Mouse (Mus musculus): Measurements from ENCODE around the gene Arhgef33. TPM values are rescaled to one million over a fixed set of nuclear protein-coding genes. Genes with fewer than 3 reads are reported as not detected.

The Arhgef33 gene
- total RNA-seq, 1 experiment: 0.98 TPM

DNA sequence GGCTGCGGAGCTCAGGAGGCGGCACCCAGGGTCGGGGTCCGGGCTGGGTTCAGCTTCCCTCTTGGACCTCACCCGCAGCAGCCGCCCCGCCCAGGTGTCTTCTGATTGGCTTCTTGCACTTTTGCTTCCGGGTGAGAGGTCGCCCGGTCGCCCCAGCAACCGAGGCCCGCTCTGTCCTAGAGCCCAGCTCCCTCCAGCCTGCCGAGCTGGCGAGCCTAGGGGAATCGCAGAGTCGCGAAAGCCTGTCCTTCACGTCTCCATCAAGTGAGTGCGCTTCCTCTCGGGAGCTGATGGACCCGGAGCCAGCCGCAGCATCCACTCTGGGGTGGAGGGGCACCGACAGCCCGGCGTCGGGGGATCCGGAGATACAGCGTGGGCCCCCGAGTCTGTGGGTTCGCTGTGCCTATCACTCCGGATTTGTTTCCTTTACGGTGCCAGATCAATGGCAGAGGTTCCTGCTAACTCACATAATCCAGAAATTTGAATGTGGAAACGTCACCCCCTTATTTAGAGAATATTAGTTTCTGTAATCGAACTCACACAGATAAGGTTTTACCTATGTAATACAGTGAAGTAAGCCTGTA lies 17.0 kb upstream of the Arhgef33 start, which contains the start of the genes Morn2 and Dhx57:
Gene Morn2 (plus strand): TSS at position 130 of the 584 bp plus-strand sequence.
Gene Dhx57 (minus strand): TSS at position 403 of the 584 bp plus-strand sequence.
- H3K4me1 ChIP-seq (ENCODE audit: control insufficient read depth in 2 of 2, insufficient read depth in 2 of 2, low read length in 2 of 2, poor library complexity in 1 of 2): no peaks in the 10 kb centered on the region
- H3K36me3 ChIP-seq (ENCODE audit: control insufficient read depth, insufficient read depth, low read length, poor library complexity, severe bottlenecking): no peaks in the 10 kb centered on the region
- peak within 1 kb of the TSS; percentile 82 for H3K9ac ChIP-seq (ENCODE audit: insufficient read depth, low read depth, low read length, poor library complexity, severe bottlenecking)
- 0 out of 2 replicates have a peak within 1 kb of the TSS, but pooled peaks have one; percentile 3 for H3K27ac ChIP-seq (ENCODE audit: insufficient read depth, low read depth, low read length, poor library complexity, severe bottlenecking)
- in situ Hi-C loops (cut with MboI; ENCODE audit: low sequenced_read_pairs in 2 of 2, unreplicated experiment in 2 of 2): no loop called here
- TF ChIP-seq ZC3H11A (IDR thresholded peaks at IDR 0.05; ENCODE audit: borderline replicate concordance, low read depth, low read length): peak; percentile 10; the same call in 1 of the 2 replicates
- TF ChIP-seq MAFK (IDR thresholded peaks at IDR 0.05; ENCODE audit: insufficient read depth, low read depth, low read length): no peak
- no peak for TF ChIP-seq ZNF384 (IDR thresholded peaks at IDR 0.05; ENCODE audit: low read depth, low read length)
- peak; percentile 71; the same call in 1 of the 2 replicates for TF ChIP-seq HCFC1 (IDR thresholded peaks at IDR 0.05; ENCODE audit: borderline replicate concordance, insufficient read depth, low read length)
- TF ChIP-seq CHD2 (IDR thresholded peaks at IDR 0.05; ENCODE audit: low read depth, low read length): peak; percentile 89
- no peaks in the 10 kb centered on the region for H3K9me3 ChIP-seq (ENCODE audit: control insufficient read depth, insufficient read depth, low read depth, low read length)
- peak within 1 kb of the TSS; percentile 84 to 96 for H3K4me3 ChIP-seq (ENCODE audit: insufficient read depth in 1 of 2, low read depth in 1 of 2, low read length in 2 of 2, poor library complexity in 1 of 2, severe bottlenecking in 1 of 2)
- peak; percentile 96 for DNase-seq (ENCODE audit: low read depth, low spot score)

DNA sequence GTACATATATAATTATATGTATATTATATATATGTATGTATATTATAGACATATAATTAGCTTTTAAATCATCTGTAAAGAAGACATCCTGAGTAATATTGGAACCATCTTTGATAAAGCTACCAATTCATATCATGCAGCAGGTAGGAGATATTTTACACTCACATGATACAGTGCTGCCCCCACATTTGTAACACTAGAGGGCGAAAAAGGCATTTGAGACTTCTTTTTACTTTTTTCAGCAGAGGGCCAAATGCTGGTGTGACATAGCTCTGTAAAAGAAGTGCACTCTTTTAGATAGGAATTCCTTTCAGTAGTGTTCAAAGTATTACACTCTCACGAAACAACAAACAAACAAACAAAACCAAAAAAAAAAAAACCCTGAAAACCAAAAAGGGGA lies 16.1 kb upstream of the Arhgef33 start:
- DNase-seq (ENCODE audit: low read depth, low spot score): peak; percentile 30
- Histone ChIP-seq H3K36me3 (ENCODE audit: control insufficient read depth, insufficient read depth, low read length, poor library complexity, severe bottlenecking) (no peaks in the 10 kb centered on the region), H3K9ac (ENCODE audit: insufficient read depth, low read depth, low read length, poor library complexity, severe bottlenecking) (no peak overlapping the region), H3K4me3 (ENCODE audit: insufficient read depth in 1 of 2, low read depth in 1 of 2, low read length in 2 of 2, poor library complexity in 1 of 2, severe bottlenecking in 1 of 2) (no peak overlapping the region), H3K9me3 (ENCODE audit: control insufficient read depth, insufficient read depth, low read depth, low read length) (no peaks in the 10 kb centered on the region), H3K27ac (ENCODE audit: insufficient read depth, low read depth, low read length, poor library complexity, severe bottlenecking) (no peak overlapping the region), H3K4me1 (ENCODE audit: control insufficient read depth in 2 of 2, insufficient read depth in 2 of 2, low read length in 2 of 2, poor library complexity in 1 of 2) (no peaks in the 10 kb centered on the region)
- peak; percentile 80 for TF ChIP-seq ZNF384 (IDR thresholded peaks at IDR 0.05; ENCODE audit: low read depth, low read length)
- TF ChIP-seq CHD2 (IDR thresholded peaks at IDR 0.05; ENCODE audit: low read depth, low read length): no peak
- no peak for TF ChIP-seq ZC3H11A (IDR thresholded peaks at IDR 0.05; ENCODE audit: borderline replicate concordance, low read depth, low read length)
- in situ Hi-C loops (cut with MboI; ENCODE audit: low sequenced_read_pairs in 2 of 2, unreplicated experiment in 2 of 2): no loop called here

DNA sequence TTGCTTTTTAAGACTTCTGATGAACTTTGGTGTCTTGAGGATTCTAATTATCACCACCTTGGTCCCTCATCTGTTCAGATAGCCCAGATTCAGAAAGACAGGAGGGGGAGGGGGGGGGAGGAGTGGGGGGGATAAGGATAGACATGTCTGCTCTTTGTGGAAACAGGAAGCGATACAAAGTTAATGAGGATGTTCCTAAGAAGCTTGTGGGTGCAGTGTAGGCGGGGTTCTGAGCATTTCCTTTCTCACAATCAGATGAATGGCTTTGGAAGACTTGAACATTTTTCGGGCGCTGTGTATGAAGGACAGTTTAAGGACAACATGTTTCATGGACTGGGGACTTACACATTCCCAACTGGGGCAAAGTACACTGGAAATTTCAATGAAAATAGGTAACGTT lies 11.9 kb upstream of the Arhgef33 start:
- H3K27ac ChIP-seq (ENCODE audit: insufficient read depth, low read depth, low read length, poor library complexity, severe bottlenecking): no peak overlapping the region
- H3K36me3 ChIP-seq (ENCODE audit: control insufficient read depth, insufficient read depth, low read length, poor library complexity, severe bottlenecking): no peaks in the 10 kb centered on the region
- H3K4me1 ChIP-seq (ENCODE audit: control insufficient read depth in 2 of 2, insufficient read depth in 2 of 2, low read length in 2 of 2, poor library complexity in 1 of 2): no peaks in the 10 kb centered on the region
- H3K9ac ChIP-seq (ENCODE audit: insufficient read depth, low read depth, low read length, poor library complexity, severe bottlenecking): no peak overlapping the region
- H3K4me3 ChIP-seq (ENCODE audit: insufficient read depth in 1 of 2, low read depth in 1 of 2, low read length in 2 of 2, poor library complexity in 1 of 2, severe bottlenecking in 1 of 2): no peak overlapping the region
- TF ChIP-seq ZNF384 (IDR thresholded peaks at IDR 0.05; ENCODE audit: low read depth, low read length) (no peak), CHD2 (IDR thresholded peaks at IDR 0.05; ENCODE audit: low read depth, low read length) (no peak), ZC3H11A (IDR thresholded peaks at IDR 0.05; ENCODE audit: borderline replicate concordance, low read depth, low read length) (no peak), HCFC1 (IDR thresholded peaks at IDR 0.05; ENCODE audit: borderline replicate concordance, insufficient read depth, low read length) (no peak), MAFK (IDR thresholded peaks at IDR 0.05; ENCODE audit: insufficient read depth, low read depth, low read length) (no peak)
- H3K9me3 ChIP-seq (ENCODE audit: control insufficient read depth, insufficient read depth, low read depth, low read length): no peaks in the 10 kb centered on the region
- in situ Hi-C loops (cut with MboI; ENCODE audit: low sequenced_read_pairs in 2 of 2, unreplicated experiment in 2 of 2): no loop called here
- no peak for DNase-seq (ENCODE audit: low read depth, low spot score)

DNA sequence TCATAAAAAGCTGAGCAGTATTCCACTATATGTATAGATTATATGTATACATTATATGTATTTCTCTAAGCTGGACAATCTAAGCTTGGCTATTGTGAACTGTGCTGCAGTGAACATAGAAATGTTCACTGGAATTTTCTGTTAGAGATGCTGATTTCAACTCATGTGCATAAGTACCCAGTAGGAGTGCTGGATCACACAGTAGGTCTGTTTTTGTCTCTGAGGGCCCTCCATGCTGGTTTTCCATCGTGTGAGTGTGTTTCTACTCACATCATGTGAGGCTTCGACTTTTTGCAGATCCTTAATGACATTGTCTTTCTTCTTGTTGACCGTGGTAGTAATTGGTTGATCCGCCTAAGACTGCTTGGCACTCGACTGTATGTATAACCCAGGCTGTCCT lies 8.4 kb upstream of the Arhgef33 start:
- in situ Hi-C loops (cut with MboI; ENCODE audit: low sequenced_read_pairs in 2 of 2, unreplicated experiment in 2 of 2): no loop called here
- Histone ChIP-seq H3K36me3 (ENCODE audit: control insufficient read depth, insufficient read depth, low read length, poor library complexity, severe bottlenecking) (no peaks in the 10 kb centered on the region), H3K4me3 (ENCODE audit: insufficient read depth in 1 of 2, low read depth in 1 of 2, low read length in 2 of 2, poor library complexity in 1 of 2, severe bottlenecking in 1 of 2) (no peak overlapping the region), H3K4me1 (ENCODE audit: control insufficient read depth in 2 of 2, insufficient read depth in 2 of 2, low read length in 2 of 2, poor library complexity in 1 of 2) (no peaks in the 10 kb centered on the region), H3K27ac (ENCODE audit: insufficient read depth, low read depth, low read length, poor library complexity, severe bottlenecking) (no peak overlapping the region), H3K9ac (ENCODE audit: insufficient read depth, low read depth, low read length, poor library complexity, severe bottlenecking) (no peak overlapping the region), H3K9me3 (ENCODE audit: control insufficient read depth, insufficient read depth, low read depth, low read length) (no peaks in the 10 kb centered on the region)
- no peak for DNase-seq (ENCODE audit: low read depth, low spot score)
- no peak for TF ChIP-seq MAFK (IDR thresholded peaks at IDR 0.05; ENCODE audit: insufficient read depth, low read depth, low read length)
- TF ChIP-seq CHD2 (IDR thresholded peaks at IDR 0.05; ENCODE audit: low read depth, low read length): no peak

DNA sequence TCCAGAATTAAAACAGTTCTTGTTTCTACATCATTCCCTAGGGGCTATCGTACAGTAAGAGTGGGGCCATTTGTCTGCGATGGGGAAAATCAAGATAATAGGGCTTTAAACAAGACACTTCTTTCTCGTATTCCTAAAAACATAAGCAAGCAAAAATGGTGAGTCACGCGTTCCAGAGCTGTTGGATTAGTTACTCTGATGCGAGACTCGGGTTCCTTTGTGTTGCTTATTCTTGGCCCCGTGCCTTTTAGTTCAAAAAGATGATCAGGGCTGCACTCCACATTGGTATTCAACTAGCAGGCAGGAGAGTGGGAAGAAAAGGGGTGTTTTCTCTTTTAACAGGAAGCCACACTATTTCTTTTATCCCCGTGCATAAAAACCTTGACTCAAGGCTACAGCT lies 4.6 kb downstream of the Arhgef33 start:
- no peaks in the 10 kb centered on the region for H3K4me1 ChIP-seq (ENCODE audit: control insufficient read depth in 2 of 2, insufficient read depth in 2 of 2, low read length in 2 of 2, poor library complexity in 1 of 2)
- TF ChIP-seq MAFK (IDR thresholded peaks at IDR 0.05; ENCODE audit: insufficient read depth, low read depth, low read length) (no peak), ZNF384 (IDR thresholded peaks at IDR 0.05; ENCODE audit: low read depth, low read length) (no peak), HCFC1 (IDR thresholded peaks at IDR 0.05; ENCODE audit: borderline replicate concordance, insufficient read depth, low read length) (no peak), ZC3H11A (IDR thresholded peaks at IDR 0.05; ENCODE audit: borderline replicate concordance, low read depth, low read length) (no peak), CHD2 (IDR thresholded peaks at IDR 0.05; ENCODE audit: low read depth, low read length) (no peak)
- DNase-seq (ENCODE audit: low read depth, low spot score): no peak
- H3K9me3 ChIP-seq (ENCODE audit: control insufficient read depth, insufficient read depth, low read depth, low read length): no peaks in the 10 kb centered on the region
- in situ Hi-C loops (cut with MboI; ENCODE audit: low sequenced_read_pairs in 2 of 2, unreplicated experiment in 2 of 2): no loop called here
- H3K4me3 ChIP-seq (ENCODE audit: insufficient read depth in 1 of 2, low read depth in 1 of 2, low read length in 2 of 2, poor library complexity in 1 of 2, severe bottlenecking in 1 of 2): no peak overlapping the region
- H3K36me3 ChIP-seq (ENCODE audit: control insufficient read depth, insufficient read depth, low read length, poor library complexity, severe bottlenecking): no peaks in the 10 kb centered on the region
- H3K27ac ChIP-seq (ENCODE audit: insufficient read depth, low read depth, low read length, poor library complexity, severe bottlenecking): no peak overlapping the region
- no peak overlapping the region for H3K9ac ChIP-seq (ENCODE audit: insufficient read depth, low read depth, low read length, poor library complexity, severe bottlenecking)

Measured in ES-E14 (cell line).